Mouse (Mus musculus): Measurements from ENCODE around the gene Adgrg1. TPM values are rescaled to one million over a fixed set of nuclear protein-coding genes. Genes with fewer than 3 reads are reported as not detected.
A peak's percentile ranks its signal among the peaks of the same experiment; 100 is the strongest.

Adgrg1 gene
- polyA plus RNA-seq, 1 experiment from 2014 or later = 2.7 TPM

- H3K36me3 ChIP-seq (ENCODE audit: control insufficient read depth, insufficient read depth, low read length) = no peaks in the 10 kb centered on the region
- no peak overlapping the region for H3K9ac ChIP-seq (ENCODE audit: low read length)
- H3K4me2 ChIP-seq (ENCODE audit: low read length) = no peak overlapping the region
- H3K27ac ChIP-seq (replicated peaks in 1 of 2; ENCODE audit: control insufficient read depth in 1 of 2, insufficient read depth in 1 of 2, low read depth in 2 of 2, low read length in 2 of 2) = no peak overlapping the region
- no peaks in the 10 kb centered on the region for H3K4me1 ChIP-seq (ENCODE audit: control insufficient read depth in 2 of 2, insufficient read depth in 2 of 2, low read length in 2 of 2)
- no peaks in the 10 kb centered on the region for H3K27me3 ChIP-seq (ENCODE audit: control insufficient read depth, insufficient read depth, low read length)
- no peaks in the 10 kb centered on the region for H3K9me3 ChIP-seq (ENCODE audit: control insufficient read depth, low read length)
- 0 out of 2 replicates have a peak, but pooled peaks have one; percentile 37 for ATAC-seq (ENCODE audit: insufficient number of reproducible peaks, insufficient read depth, low FRiP score, low read depth)
- 53% methylated on average over 7 of the region's 7 CpGs for WGBS
- H3K4me3 ChIP-seq (ENCODE audit: control insufficient read depth in 1 of 2, insufficient read depth in 1 of 2, low read depth in 1 of 2, low read length in 2 of 2) = no peak overlapping the region
Measured at GRCm38 (mm10) chr8:95037106-95037925, 62.8 kb downstream of the Adgrg1 start.

- H3K4me1 ChIP-seq (ENCODE audit: control insufficient read depth in 2 of 2, insufficient read depth in 2 of 2, low read length in 2 of 2) = no peaks in the 10 kb centered on the region
- no peak overlapping the region for H3K4me3 ChIP-seq (ENCODE audit: control insufficient read depth in 1 of 2, insufficient read depth in 1 of 2, low read depth in 1 of 2, low read length in 2 of 2)
- H3K9ac ChIP-seq (ENCODE audit: low read length) = no peak overlapping the region
- no peak overlapping the region for H3K4me2 ChIP-seq (ENCODE audit: low read length)
- ATAC-seq (ENCODE audit: insufficient number of reproducible peaks, insufficient read depth, low FRiP score, low read depth) = no peak
- 63% methylated on average over 6 of the region's 6 CpGs for WGBS
- no peaks in the 10 kb centered on the region for H3K9me3 ChIP-seq (ENCODE audit: control insufficient read depth, low read length)
- no peaks in the 10 kb centered on the region for H3K27me3 ChIP-seq (ENCODE audit: control insufficient read depth, insufficient read depth, low read length)
- H3K27ac ChIP-seq (replicated peaks in 1 of 2; ENCODE audit: control insufficient read depth in 1 of 2, insufficient read depth in 1 of 2, low read depth in 2 of 2, low read length in 2 of 2) = no peak overlapping the region
- H3K36me3 ChIP-seq (ENCODE audit: control insufficient read depth, insufficient read depth, low read length) = no peaks in the 10 kb centered on the region
Measured at GRCm38 (mm10) chr8:95041883-95042784, 67.6 kb downstream of the Adgrg1 start.

- no peaks in the 10 kb centered on the region for H3K36me3 ChIP-seq (ENCODE audit: control insufficient read depth, insufficient read depth, low read length)
- no peaks in the 10 kb centered on the region for H3K9me3 ChIP-seq (ENCODE audit: control insufficient read depth, low read length)
- no peak overlapping the region for H3K4me2 ChIP-seq (ENCODE audit: low read length)
- ATAC-seq (ENCODE audit: insufficient number of reproducible peaks, insufficient read depth, low FRiP score, low read depth) = no peak
- WGBS = 59% methylated on average over 4 of the region's 4 CpGs
- no peaks in the 10 kb centered on the region for H3K4me1 ChIP-seq (ENCODE audit: control insufficient read depth in 2 of 2, insufficient read depth in 2 of 2, low read length in 2 of 2)
- H3K27me3 ChIP-seq (ENCODE audit: control insufficient read depth, insufficient read depth, low read length) = no peaks in the 10 kb centered on the region
- no peak overlapping the region for H3K9ac ChIP-seq (ENCODE audit: low read length)
- H3K4me3 ChIP-seq (ENCODE audit: control insufficient read depth in 1 of 2, insufficient read depth in 1 of 2, low read depth in 1 of 2, low read length in 2 of 2) = no peak overlapping the region
- H3K27ac ChIP-seq (replicated peaks in 1 of 2; ENCODE audit: control insufficient read depth in 1 of 2, insufficient read depth in 1 of 2, low read depth in 2 of 2, low read length in 2 of 2) = no peak overlapping the region
Measured at GRCm38 (mm10) chr8:95044811-95045210, 70.3 kb downstream of the Adgrg1 start.

- no peak overlapping the region for H3K4me3 ChIP-seq (ENCODE audit: control insufficient read depth in 1 of 2, insufficient read depth in 1 of 2, low read depth in 1 of 2, low read length in 2 of 2)
- H3K4me1 ChIP-seq (ENCODE audit: control insufficient read depth in 2 of 2, insufficient read depth in 2 of 2, low read length in 2 of 2) = no peaks in the 10 kb centered on the region
- no peak overlapping the region for H3K27ac ChIP-seq (replicated peaks in 1 of 2; ENCODE audit: control insufficient read depth in 1 of 2, insufficient read depth in 1 of 2, low read depth in 2 of 2, low read length in 2 of 2)
- no peaks in the 10 kb centered on the region for H3K27me3 ChIP-seq (ENCODE audit: control insufficient read depth, insufficient read depth, low read length)
- no peak overlapping the region for H3K9ac ChIP-seq (ENCODE audit: low read length)
- WGBS = 43% methylated on average over 3 of the region's 3 CpGs
- H3K9me3 ChIP-seq (ENCODE audit: control insufficient read depth, low read length) = no peaks in the 10 kb centered on the region
- H3K36me3 ChIP-seq (ENCODE audit: control insufficient read depth, insufficient read depth, low read length) = no peaks in the 10 kb centered on the region
- ATAC-seq (ENCODE audit: insufficient number of reproducible peaks, insufficient read depth, low FRiP score, low read depth) = no peak
- H3K4me2 ChIP-seq (ENCODE audit: low read length) = no peak overlapping the region
Measured at GRCm38 (mm10) chr8:95046982-95047381, 72.4 kb downstream of the Adgrg1 start.

GRCm38 (mm10) chr8:95047884-95048680 is 73.5 kb downstream of the Adgrg1 start:
- WGBS = 64% methylated on average over 6 of the region's 6 CpGs
- no peaks in the 10 kb centered on the region for H3K36me3 ChIP-seq (ENCODE audit: control insufficient read depth, insufficient read depth, low read length)

GRCm38 (mm10) chr8:95049636-95050035 is 75.1 kb downstream of the Adgrg1 start:
- H3K4me2 ChIP-seq (ENCODE audit: low read length) = no peak overlapping the region
- no peak overlapping the region for H3K9ac ChIP-seq (ENCODE audit: low read length)
- no peak for ATAC-seq (ENCODE audit: insufficient number of reproducible peaks, insufficient read depth, low FRiP score, low read depth)
- H3K36me3 ChIP-seq (ENCODE audit: control insufficient read depth, insufficient read depth, low read length) = no peaks in the 10 kb centered on the region
- H3K4me3 ChIP-seq (ENCODE audit: control insufficient read depth in 1 of 2, insufficient read depth in 1 of 2, low read depth in 1 of 2, low read length in 2 of 2) = no peak overlapping the region
- no peaks in the 10 kb centered on the region for H3K27me3 ChIP-seq (ENCODE audit: control insufficient read depth, insufficient read depth, low read length)
- no peak overlapping the region for H3K27ac ChIP-seq (replicated peaks in 1 of 2; ENCODE audit: control insufficient read depth in 1 of 2, insufficient read depth in 1 of 2, low read depth in 2 of 2, low read length in 2 of 2)
- H3K4me1 ChIP-seq (ENCODE audit: control insufficient read depth in 2 of 2, insufficient read depth in 2 of 2, low read length in 2 of 2) = no peaks in the 10 kb centered on the region
- H3K9me3 ChIP-seq (ENCODE audit: control insufficient read depth, low read length) = no peaks in the 10 kb centered on the region
- 65% methylated on average over 2 of the region's 2 CpGs for WGBS

More at GRCm38 (mm10) chr8:95047884-95048680, 73.5 kb downstream of the Adgrg1 start:
- H3K27ac ChIP-seq (replicated peaks in 1 of 2; ENCODE audit: control insufficient read depth in 1 of 2, insufficient read depth in 1 of 2, low read depth in 2 of 2, low read length in 2 of 2) = no peak overlapping the region
- H3K9ac ChIP-seq (ENCODE audit: low read length) = no peak overlapping the region
- no peak overlapping the region for H3K4me2 ChIP-seq (ENCODE audit: low read length)
- H3K9me3 ChIP-seq (ENCODE audit: control insufficient read depth, low read length) = no peaks in the 10 kb centered on the region
- H3K4me1 ChIP-seq (ENCODE audit: control insufficient read depth in 2 of 2, insufficient read depth in 2 of 2, low read length in 2 of 2) = no peaks in the 10 kb centered on the region
- H3K27me3 ChIP-seq (ENCODE audit: control insufficient read depth, insufficient read depth, low read length) = no peaks in the 10 kb centered on the region
- ATAC-seq (ENCODE audit: insufficient number of reproducible peaks, insufficient read depth, low FRiP score, low read depth) = no peak
- H3K4me3 ChIP-seq (ENCODE audit: control insufficient read depth in 1 of 2, insufficient read depth in 1 of 2, low read depth in 1 of 2, low read length in 2 of 2) = no peak overlapping the region

- H3K9me3 ChIP-seq (ENCODE audit: control insufficient read depth, low read length) = no peaks in the 10 kb centered on the region
- WGBS = 57% methylated on average over 6 of the region's 6 CpGs
- ATAC-seq (ENCODE audit: insufficient number of reproducible peaks, insufficient read depth, low FRiP score, low read depth) = no peak
Measured at GRCm38 (mm10) chr8:95054438-95054837, 79.9 kb downstream of the Adgrg1 start.

More at GRCm38 (mm10) chr8:95054438-95054837, 79.9 kb downstream of the Adgrg1 start:
- no peaks in the 10 kb centered on the region for H3K36me3 ChIP-seq (ENCODE audit: control insufficient read depth, insufficient read depth, low read length)
- H3K27ac ChIP-seq (replicated peaks in 1 of 2; ENCODE audit: control insufficient read depth in 1 of 2, insufficient read depth in 1 of 2, low read depth in 2 of 2, low read length in 2 of 2) = no peak overlapping the region
- no peak overlapping the region for H3K4me3 ChIP-seq (ENCODE audit: control insufficient read depth in 1 of 2, insufficient read depth in 1 of 2, low read depth in 1 of 2, low read length in 2 of 2)
- no peak overlapping the region for H3K4me2 ChIP-seq (ENCODE audit: low read length)
- peaks cover 2% of the 10 kb centered on the region in 2 experiments; a peak in 2 of 4 replicates for H3K4me1 ChIP-seq (ENCODE audit: control insufficient read depth in 2 of 2, insufficient read depth in 2 of 2, low read length in 2 of 2)
- no peak overlapping the region for H3K9ac ChIP-seq (ENCODE audit: low read length)
- no peaks in the 10 kb centered on the region for H3K27me3 ChIP-seq (ENCODE audit: control insufficient read depth, insufficient read depth, low read length)

All from heart, embryonic 14.5 days (tissue).